Mouse (Mus musculus) embryonic stem cell, embryonic (primary cell): ENCODE measurements around the gene Parn.

Experiments
- CTCF ChIA-PET, 4 experiments: fragments of 300-600 bp in 2 of 4; fragments of 350-600 bp in 2 of 4; sonication (Branson Sonifier 250); formaldehyde crosslinking; loops; one replicate each; lab custom pipeline; 2022; ENCODE audit warnings: inconsistent platforms in 2 of 4; lab: Charles Lee
- POLR2A ChIA-PET, 4 experiments: fragments of 300-600 bp in 2 of 4; fragments of 350-600 bp in 2 of 4; sonication (Branson Sonifier 250); formaldehyde crosslinking; loops; one replicate each; lab custom pipeline; 2022; ENCODE audit warnings: antibody characterized with exemption in 4 of 4, inconsistent platforms in 1 of 4; lab: Charles Lee

Parn gene

GRCm38 (mm10) chr16:13602779-13603178 lies 65.2 kb downstream of the Parn start:
- CTCF ChIA-PET = no interaction called here

DNA sequence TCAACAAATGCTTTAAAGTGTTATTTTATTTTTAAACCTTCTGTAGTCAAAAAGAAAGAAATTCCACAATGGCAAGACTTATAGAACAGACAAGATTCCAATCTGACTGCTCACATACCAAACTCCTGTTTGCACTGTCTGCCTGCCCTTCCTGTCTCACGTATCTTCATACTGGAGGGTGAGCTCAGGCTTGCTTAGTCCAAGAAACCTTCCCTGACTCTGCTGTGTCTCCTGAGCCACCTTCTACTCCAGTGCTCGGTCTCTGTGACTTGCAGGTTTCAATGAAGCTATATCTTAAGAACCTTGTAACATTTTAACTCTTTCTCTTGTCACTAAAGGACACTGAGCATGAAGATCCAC lies 78.9 kb downstream of the Parn start:
- POLR2A ChIA-PET = no interaction called here
- CTCF ChIA-PET = interaction anchor here in 1 of 4 experiments (1.0 kb wide), 1 partner anchor 51 kb away, joined by 3 read pairs; no protein-coding TSS in a partner anchor

More at GRCm38 (mm10) chr16:13602779-13603178, 65.2 kb downstream of the Parn start:
- POLR2A ChIA-PET = interaction anchor here in 1 of 4 experiments (2.1 kb wide), 1 partner anchor 9 kb away, joined by 6 read pairs; no protein-coding TSS in a partner anchor

GRCm38 (mm10) chr16:13588182-13589048 lies 79.6 kb downstream of the Parn start:
- CTCF ChIA-PET = no interaction called here
- POLR2A ChIA-PET = interaction anchor here in 1 of 4 experiments (0.6 kb wide), 1 partner anchor 123 kb away, joined by 3 read pairs; no protein-coding TSS in a partner anchor

- ChIA-PET POLR2A (interaction anchor here in 2 of 4 experiments (0.8 to 1.0 kb wide), 3 partner anchors 10 to 30 kb away, joined by 3 to 4 read pairs (median 3); no protein-coding TSS in a partner anchor), CTCF (interaction anchor here in 1 of 4 experiments (0.8 kb wide), 1 partner anchor 145 kb away, joined by 3 read pairs; no protein-coding TSS in a partner anchor)
Measured at GRCm38 (mm10) chr16:13585234-13585633, 82.7 kb downstream of the Parn start.

- ChIA-PET CTCF (interaction anchor here in 2 of 4 experiments (0.5 to 1.5 kb wide), 4 partner anchors 34 to 495 kb away, joined by 3 to 5 read pairs (median 4); no protein-coding TSS in a partner anchor), POLR2A (no interaction called here)
Measured at GRCm38 (mm10) chr16:13580784-13581183, 87.2 kb downstream of the Parn start.

DNA sequence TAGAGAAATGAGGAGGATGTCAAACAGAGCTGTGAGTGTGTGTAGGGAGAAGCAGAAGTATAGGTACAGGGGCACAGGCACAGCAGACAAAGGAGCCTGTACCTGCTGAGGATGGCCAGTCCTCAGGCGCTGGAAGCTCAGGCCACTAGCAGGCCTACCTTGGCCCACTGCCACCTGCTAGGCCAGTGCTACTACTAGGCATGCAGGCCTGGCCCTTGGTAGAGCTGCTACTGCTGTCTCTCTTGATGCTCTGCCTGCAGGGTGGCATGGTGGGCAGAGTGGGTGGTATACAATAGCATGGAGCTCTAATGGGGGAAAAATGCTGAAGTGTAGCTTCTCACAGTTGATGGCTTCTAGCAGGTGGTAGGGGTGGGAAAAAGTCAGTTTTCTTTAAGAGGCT lies 88.0 kb downstream of the Parn start:
- ChIA-PET POLR2A (interaction anchor here in 1 of 4 experiments (0.9 kb wide), 1 partner anchor 11 kb away, joined by 4 read pairs; no protein-coding TSS in a partner anchor), CTCF (interaction anchor here in 3 of 4 experiments (0.6 to 1.5 kb wide), 5 partner anchors 15 to 84 kb away, joined by 3 to 5 read pairs (median 3); no protein-coding TSS in a partner anchor)

DNA sequence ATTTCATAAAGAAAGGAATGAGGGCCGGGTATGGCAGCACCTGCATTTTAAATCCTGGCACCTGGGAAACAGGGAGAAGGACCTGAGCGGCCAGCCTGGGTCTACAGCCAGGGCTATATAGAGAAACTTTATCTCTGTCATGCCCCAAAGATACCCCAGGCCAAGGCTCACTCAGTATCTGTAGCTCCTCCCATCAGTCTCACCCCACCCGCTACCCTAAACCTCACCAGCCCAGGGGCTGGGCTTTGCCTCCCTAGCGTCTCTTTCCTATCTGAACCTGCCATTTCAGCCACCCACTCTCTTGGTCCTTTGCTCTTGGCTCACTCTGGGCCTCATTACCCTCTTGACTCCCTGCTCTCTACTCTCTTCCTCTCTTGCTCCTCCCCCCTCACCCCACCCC lies 92.7 kb downstream of the Parn start:
- POLR2A ChIA-PET = interaction anchor here in 3 of 4 experiments (0.5 to 1.7 kb wide), 4 partner anchors 10 to 441 kb away, joined by 3 to 7 read pairs (median 4); no protein-coding TSS in a partner anchor
- CTCF ChIA-PET = interaction anchor here in 1 of 4 experiments (0.7 kb wide), 1 partner anchor 265 kb away, joined by 5 read pairs; no protein-coding TSS in a partner anchor

DNA sequence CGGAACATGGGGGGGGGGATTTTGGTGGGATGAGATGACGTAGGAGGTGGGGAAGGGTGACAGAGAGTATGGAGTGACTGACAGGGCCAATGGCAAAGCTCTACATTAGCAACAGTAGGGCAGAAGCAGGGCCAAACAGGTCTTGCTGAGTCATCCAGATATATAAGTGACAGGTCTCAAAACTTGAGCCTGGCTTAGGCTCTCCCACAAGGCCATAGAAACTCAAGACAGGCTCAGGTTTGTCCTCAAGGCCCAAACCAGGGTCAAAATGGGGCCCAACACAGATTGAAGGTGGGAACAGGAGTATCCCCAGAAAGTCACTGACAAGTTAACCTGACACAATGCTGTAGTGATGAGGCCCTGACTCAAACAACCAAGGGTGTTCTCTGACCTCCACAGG lies 99.7 kb downstream of the Parn start:
- POLR2A ChIA-PET = interaction anchor here in 3 of 4 experiments (0.7 to 1.9 kb wide), 5 partner anchors 10 to 119 kb away, joined by 3 to 6 read pairs (median 4); no protein-coding TSS in a partner anchor
- CTCF ChIA-PET = no interaction called here

- ChIA-PET CTCF (interaction anchor here in 1 of 4 experiments (0.6 kb wide), 1 partner anchor 417 kb away, joined by 3 read pairs; no protein-coding TSS in a partner anchor), POLR2A (interaction anchor here in 1 of 4 experiments (1.0 to 1.9 kb wide), 3 partner anchors 10 to 27 kb away, joined by 3 to 5 read pairs (median 4); no protein-coding TSS in a partner anchor)
Measured at GRCm38 (mm10) chr16:13567614-13568013, 100.4 kb downstream of the Parn start.

DNA sequence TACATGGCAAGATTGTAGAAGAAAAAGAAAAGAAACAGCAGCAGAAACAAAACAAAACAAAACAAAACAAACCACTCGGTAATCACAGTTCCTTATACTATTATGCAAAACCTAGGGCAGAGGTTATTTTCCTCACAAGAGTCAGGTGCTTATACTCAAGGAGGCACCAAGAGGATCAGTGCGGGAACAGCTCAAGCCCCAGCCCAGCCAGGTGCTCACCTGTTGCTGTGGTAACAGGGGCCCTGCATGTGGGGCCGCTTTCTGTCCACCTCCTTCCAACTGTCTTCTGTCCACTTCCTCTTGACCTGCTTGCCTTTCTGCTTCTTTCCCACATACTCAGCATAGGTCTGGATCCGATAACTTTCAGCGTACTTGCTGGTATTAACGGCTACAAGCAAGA lies 101.6 kb downstream of the Parn start:
- ChIA-PET POLR2A (interaction anchor here in 3 of 4 experiments (0.6 to 2.0 kb wide), 5 partner anchors 8 to 454 kb away, joined by 3 to 7 read pairs (median 3); no protein-coding TSS in a partner anchor), CTCF (interaction anchor here in 1 of 4 experiments (1.3 kb wide), 1 partner anchor 10 kb away, joined by 5 read pairs; no protein-coding TSS in a partner anchor)

DNA sequence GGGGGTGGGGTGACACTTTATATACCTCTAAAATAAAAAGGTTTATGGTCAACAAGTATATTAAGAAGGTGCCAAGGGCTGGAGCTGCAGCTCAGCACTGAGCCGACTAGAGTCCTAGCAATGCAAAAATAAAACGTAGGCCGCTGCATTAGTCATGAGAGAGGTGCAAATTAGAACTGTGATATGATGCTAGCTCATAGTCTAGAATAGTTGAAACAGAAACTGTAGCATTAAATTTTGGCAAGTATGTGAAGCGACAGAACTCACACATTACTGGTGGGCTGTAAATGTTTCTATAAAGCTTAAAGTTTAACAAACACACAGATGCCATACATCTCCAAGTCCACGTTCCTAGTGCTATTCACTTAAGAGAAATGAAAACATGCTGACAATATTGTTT lies 102.7 kb downstream of the Parn start:
- CTCF ChIA-PET = no interaction called here
- POLR2A ChIA-PET = interaction anchor here in 3 of 4 experiments (0.6 to 2.4 kb wide), 9 partner anchors 9 to 50 kb away, joined by 3 to 9 read pairs (median 5); no protein-coding TSS in a partner anchor

DNA sequence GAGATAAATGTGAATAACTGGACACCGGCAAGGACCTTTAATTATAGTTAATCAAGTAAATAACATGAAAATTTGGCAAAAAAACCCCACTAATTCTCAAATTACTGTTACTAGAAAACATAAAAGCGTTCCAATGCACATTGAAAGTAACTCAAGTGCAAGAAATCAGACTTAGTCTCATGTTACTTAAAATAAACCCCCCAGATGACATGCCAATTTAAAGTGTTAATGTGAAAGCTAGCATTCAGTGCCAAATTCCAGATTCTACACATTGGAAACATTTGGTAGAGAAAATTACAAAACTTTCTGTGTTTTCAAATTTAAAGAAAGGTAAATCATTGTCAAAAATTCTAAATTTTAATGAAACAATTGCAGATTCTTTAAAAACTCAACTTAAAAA lies 110.2 kb downstream of the Parn start:
- ChIA-PET CTCF (interaction anchor here in 2 of 4 experiments (0.6 to 1.9 kb wide), 2 partner anchors 9 to 22 kb away, joined by 4 to 5 read pairs; no protein-coding TSS in a partner anchor), POLR2A (interaction anchor here in 2 of 4 experiments (0.7 to 3.7 kb wide), 5 partner anchors 9 to 43 kb away, joined by 3 to 14 read pairs (median 3); no protein-coding TSS in a partner anchor)

DNA sequence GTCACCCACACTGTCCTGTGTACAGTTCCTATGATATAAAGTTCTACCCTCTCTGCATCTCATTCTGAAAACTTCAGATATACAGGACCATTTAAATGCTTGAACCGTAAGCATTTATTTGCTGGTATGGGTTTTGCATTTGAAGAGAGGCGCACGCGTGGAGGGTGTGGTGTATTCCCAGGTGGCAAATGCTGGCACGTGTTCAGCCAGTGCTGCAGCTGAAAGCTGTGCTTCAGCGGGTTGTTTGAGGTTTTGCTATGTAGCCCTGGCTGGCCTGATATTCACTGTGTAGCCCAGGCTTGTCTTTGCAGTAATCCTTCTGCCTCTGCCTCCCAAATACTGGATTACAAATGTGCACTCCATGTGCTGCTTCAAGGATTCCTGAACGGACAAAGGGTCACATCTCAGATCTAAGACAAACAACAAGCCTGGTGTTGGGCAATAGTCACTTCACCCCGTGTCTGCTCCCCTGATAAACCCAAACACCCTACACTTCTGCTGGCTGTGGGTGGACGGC lies 111.0 kb downstream of the Parn start:
- POLR2A ChIA-PET = interaction anchor here in 2 of 4 experiments (0.7 to 3.7 kb wide), 11 partner anchors 9 to 438 kb away, joined by 3 to 14 read pairs (median 5); no protein-coding TSS in a partner anchor

GRCm38 (mm10) chr16:13556446-13556845 lies 111.5 kb downstream of the Parn start:
- ChIA-PET POLR2A (interaction anchor here in 2 of 4 experiments (0.6 to 3.7 kb wide), 12 partner anchors 9 to 438 kb away, joined by 3 to 14 read pairs (median 5); no protein-coding TSS in a partner anchor), CTCF (interaction anchor here in 2 of 4 experiments (0.6 to 1.9 kb wide), 3 partner anchors 10 to 128 kb away, joined by 3 to 5 read pairs (median 3); no protein-coding TSS in a partner anchor)

More for the DNA sequence above, 111.0 kb downstream of the Parn start:
- CTCF ChIA-PET = interaction anchor here in 2 of 4 experiments (0.6 to 1.9 kb wide), 3 partner anchors 9 to 129 kb away, joined by 3 to 5 read pairs (median 3); no protein-coding TSS in a partner anchor

DNA sequence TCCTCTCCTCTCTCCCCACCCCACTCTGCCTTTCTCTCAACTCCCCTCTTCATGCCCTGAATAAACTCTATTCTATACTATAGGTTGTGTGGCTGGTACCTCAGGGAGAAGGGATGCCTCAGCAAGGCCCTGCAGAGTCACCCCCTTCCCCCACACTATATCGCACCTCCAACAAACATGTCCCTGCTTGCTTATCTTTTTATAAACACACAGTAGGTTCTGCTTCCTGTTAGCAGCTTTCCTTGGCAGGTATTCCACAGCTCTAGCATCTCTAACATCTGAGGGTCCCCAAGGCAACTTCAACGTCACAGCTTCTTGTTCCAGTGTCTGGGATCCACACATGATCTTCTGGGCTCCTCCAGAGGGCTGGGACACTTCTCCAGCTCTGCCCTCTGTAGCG lies 117.3 kb downstream of the Parn start:
- ChIA-PET CTCF (no interaction called here), POLR2A (interaction anchor here in 2 of 4 experiments (1.2 to 2.9 kb wide), 4 partner anchors 8 to 14 kb away, joined by 4 to 16 read pairs (median 5); no protein-coding TSS in a partner anchor)

GRCm38 (mm10) chr16:13549976-13550375 lies 118.0 kb downstream of the Parn start:
- ChIA-PET POLR2A (interaction anchor here in 2 of 4 experiments (0.9 to 4.1 kb wide), 7 partner anchors 8 to 17 kb away, joined by 3 to 16 read pairs (median 4); no protein-coding TSS in a partner anchor), CTCF (interaction anchor here in 1 of 4 experiments (1.3 kb wide), 1 partner anchor 17 kb away, joined by 3 read pairs; no protein-coding TSS in a partner anchor)

- ChIA-PET POLR2A (interaction anchor here in 2 of 4 experiments (0.8 to 2.3 kb wide), 7 partner anchors 9 to 105 kb away, joined by 3 to 5 read pairs (median 4); no protein-coding TSS in a partner anchor), CTCF (interaction anchor here in 1 of 4 experiments (1.4 to 1.9 kb wide), 3 partner anchors 9 to 102 kb away, joined by 4 read pairs; no protein-coding TSS in a partner anchor)
Measured at GRCm38 (mm10) chr16:13541816-13542215, 126.2 kb downstream of the Parn start.
